Mouse (Mus musculus): ENCODE measurements around the gene Frs2. TPM values are rescaled to one million over a fixed set of nuclear protein-coding genes. Genes with fewer than 3 reads are reported as not detected.
A peak's percentile ranks its signal among the peaks of the same experiment; 100 is the strongest.
"Not testable (repeated sequence)": the region's sequence is repeated elsewhere in the genome, so short reads cannot be mapped to it uniquely, and the experiment has no call there.

Gene Frs2
- polyA plus RNA-seq, 1 experiment from 2014 or later = 14.6 TPM

- DNase-seq (ENCODE audit: low spot score) = no peak
These were observed 622 bp downstream of the Frs2 start for GRCm38 (mm10) chr10:117147463-117148360.

GRCm38 (mm10) chr10:117146421-117146820, 1.9 kb downstream of the Frs2 start:
- no peak for DNase-seq (ENCODE audit: low spot score)

GRCm38 (mm10) chr10:117145546-117146265, 2.6 kb downstream of the Frs2 start:
- DNase-seq (ENCODE audit: low spot score) = no peak

- no peak for DNase-seq (ENCODE audit: low spot score)
These were observed 3.7 kb downstream of the Frs2 start for GRCm38 (mm10) chr10:117144628-117145027.

- DNase-seq (ENCODE audit: low spot score) = no peak
These were observed 4.3 kb downstream of the Frs2 start for GRCm38 (mm10) chr10:117144071-117144470.

- DNase-seq (ENCODE audit: low spot score) = no peak
These were observed 5.0 kb downstream of the Frs2 start for GRCm38 (mm10) chr10:117143311-117143710.

- no peak for DNase-seq (ENCODE audit: low spot score)
These were observed 6.3 kb downstream of the Frs2 start for GRCm38 (mm10) chr10:117141939-117142552.

GRCm38 (mm10) chr10:117131506-117131905, 16.8 kb downstream of the Frs2 start:
- not testable (repeated sequence) for DNase-seq (ENCODE audit: low spot score)

GRCm38 (mm10) chr10:117130037-117130436, 18.3 kb downstream of the Frs2 start:
- DNase-seq (ENCODE audit: low spot score) = no peak

- DNase-seq (ENCODE audit: low spot score) = no peak
These were observed 19.6 kb downstream of the Frs2 start for GRCm38 (mm10) chr10:117128693-117129092.

GRCm38 (mm10) chr10:117127480-117127879, 20.9 kb downstream of the Frs2 start:
- DNase-seq (ENCODE audit: low spot score) = no peak

GRCm38 (mm10) chr10:117126719-117127118, 21.6 kb downstream of the Frs2 start:
- DNase-seq (ENCODE audit: low spot score) = no peak

- no peak for DNase-seq (ENCODE audit: low spot score)
These were observed 22.1 kb downstream of the Frs2 start for GRCm38 (mm10) chr10:117126233-117126632.

GRCm38 (mm10) chr10:117121448-117121847, 26.9 kb downstream of the Frs2 start:
- no peak for DNase-seq (ENCODE audit: low spot score)

GRCm38 (mm10) chr10:117120051-117120666, 28.2 kb downstream of the Frs2 start:
- DNase-seq (ENCODE audit: low spot score) = no peak

- DNase-seq (ENCODE audit: low spot score) = peak; percentile 69
These were observed 28.8 kb downstream of the Frs2 start for GRCm38 (mm10) chr10:117119531-117119930.

GRCm38 (mm10) chr10:117118421-117118831, 29.9 kb downstream of the Frs2 start:
- DNase-seq (ENCODE audit: low spot score) = peak; percentile 72

- DNase-seq (ENCODE audit: low spot score) = no peak
These were observed 32.7 kb downstream of the Frs2 start for GRCm38 (mm10) chr10:117115652-117116051.

GRCm38 (mm10) chr10:117112545-117112944, 35.8 kb downstream of the Frs2 start:
- peak; percentile 78 for DNase-seq (ENCODE audit: low spot score)

- peak; percentile 16 for DNase-seq (ENCODE audit: low spot score)
These were observed 36.9 kb downstream of the Frs2 start for GRCm38 (mm10) chr10:117111455-117111854.

- peak; percentile 89 for DNase-seq (ENCODE audit: low spot score)
These were observed 38.1 kb downstream of the Frs2 start for GRCm38 (mm10) chr10:117110271-117110670.
